Mouse (Mus musculus) embryo, embryonic 9.5 days (tissue): ENCODE measurements at regions not wholly inside any gene's neighbourhood (a gene's known extent, or its start where the extent isn't known, plus 50 kb on each side); places are given as distances from the start of the nearest gene placed in this dataset.
"Not testable (repeated sequence)": the region's sequence is repeated elsewhere in the genome, so short reads cannot be mapped to it uniquely, and the experiment has no call there.

Experiments
- DNase-seq: peaks from one replicate; pipeline ENCODE4 v3.0.0-alpha.2; 2017; ENCODE audit errors: extremely low spot score

DNA sequence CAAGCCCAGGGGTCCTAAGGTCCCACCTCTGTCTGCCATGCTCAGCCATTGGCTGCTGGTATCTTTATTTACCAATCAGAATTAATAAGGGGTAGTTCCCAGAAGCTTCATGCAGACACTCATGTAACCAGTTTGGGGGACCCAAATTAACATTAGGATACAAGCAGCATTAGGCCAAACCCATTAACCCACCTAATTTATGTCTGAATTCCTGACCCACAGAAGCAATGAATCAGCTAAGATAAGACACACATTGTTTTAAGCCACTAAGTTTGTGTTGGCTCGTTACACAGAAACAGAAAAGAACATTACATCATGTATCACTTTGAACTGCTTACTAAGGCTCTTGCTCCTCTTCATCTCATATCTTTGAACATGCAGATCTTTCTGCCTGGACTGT, 461.0 kb downstream of the Lmo7 start:
- no peak for DNase-seq

DNA sequence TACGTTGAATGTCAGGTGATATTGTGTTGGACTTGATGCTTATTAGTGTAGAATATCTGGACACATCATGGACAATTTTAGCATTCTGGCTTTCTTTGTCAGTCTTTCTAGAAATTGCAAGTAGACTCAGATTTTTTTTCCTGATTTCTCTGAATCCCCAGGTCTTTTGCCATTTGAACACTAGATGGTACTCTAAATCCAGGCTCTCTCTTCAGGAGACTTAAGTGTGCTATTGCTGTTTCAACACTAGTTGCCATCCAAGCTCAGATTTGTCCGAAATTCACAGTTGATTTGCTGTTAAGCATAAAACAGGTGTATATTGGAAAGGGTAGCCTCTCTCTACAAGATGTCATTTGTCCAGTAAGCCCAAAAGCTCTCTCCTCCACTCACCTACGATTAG, 451.5 kb downstream of the Lmo7 start:
- no peak for DNase-seq

DNA sequence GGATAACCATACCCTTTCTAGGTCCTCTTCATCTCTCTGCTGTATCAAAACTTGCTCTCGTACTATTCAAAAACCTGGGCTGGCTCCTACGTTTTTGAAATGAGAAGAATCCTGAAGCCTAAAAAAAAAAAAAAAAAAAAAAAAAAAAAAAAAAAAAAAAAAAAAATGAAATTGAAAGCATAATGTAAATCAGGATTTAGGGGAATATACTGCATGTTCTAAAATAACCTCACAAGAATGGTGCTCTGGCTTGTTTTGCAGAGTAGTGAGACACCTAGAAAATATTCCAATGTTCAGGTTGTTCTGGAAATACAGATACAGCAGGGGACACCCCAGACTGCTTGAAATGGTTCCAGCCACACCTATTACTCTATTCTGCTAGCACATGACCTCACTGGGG, 442.0 kb downstream of the Lmo7 start:
- no peak for DNase-seq

GRCm38 (mm10) chr14:102161291-102162284, 431.8 kb downstream of the Lmo7 start:
- no peak for DNase-seq

DNA sequence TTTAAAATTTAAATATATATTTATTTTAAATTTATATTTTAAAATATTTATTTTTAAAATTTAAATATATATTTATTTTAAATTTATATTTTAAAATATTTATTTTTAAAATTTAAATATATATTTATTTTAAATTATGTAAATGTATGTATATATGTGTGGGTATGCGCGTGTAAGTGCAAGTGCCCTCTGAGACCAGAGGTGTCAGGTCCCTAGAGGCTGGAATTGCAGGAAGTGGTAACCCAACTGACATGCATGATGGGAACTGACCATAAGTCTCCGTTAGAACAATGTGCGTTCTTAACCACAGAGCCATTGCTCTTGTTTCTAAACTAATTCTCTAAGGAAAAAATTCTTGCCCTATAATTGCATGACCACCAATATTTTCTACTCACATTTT, 420.7 kb downstream of the Lmo7 start:
- DNase-seq, result not testable (repeated sequence)

GRCm38 (mm10) chr14:102142720-102143119, 413.0 kb downstream of the Lmo7 start:
- no peak for DNase-seq

DNA sequence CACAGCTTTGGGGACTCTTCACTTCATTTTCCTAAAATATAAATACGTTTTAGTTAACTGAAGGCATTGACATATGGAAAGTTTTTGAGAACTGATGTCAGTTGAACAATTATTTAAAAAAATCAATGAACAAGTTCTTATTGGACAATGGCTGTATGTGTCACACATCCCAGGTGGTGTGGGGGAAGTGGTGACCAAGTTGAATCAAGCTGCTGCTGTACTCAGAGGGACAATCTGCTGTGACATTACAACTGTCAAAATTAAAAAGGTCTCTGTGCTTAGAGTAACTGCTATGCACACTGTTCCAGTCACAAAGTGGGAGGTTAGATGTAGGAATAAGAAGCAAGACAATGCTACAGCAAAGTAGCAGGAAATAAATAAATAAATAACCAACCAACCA, 409.2 kb downstream of the Lmo7 start:
- DNase-seq, result no peak

- no peak for DNase-seq
Observed at GRCm38 (mm10) chr14:102118166-102118565, 388.4 kb downstream of the Lmo7 start.

DNA sequence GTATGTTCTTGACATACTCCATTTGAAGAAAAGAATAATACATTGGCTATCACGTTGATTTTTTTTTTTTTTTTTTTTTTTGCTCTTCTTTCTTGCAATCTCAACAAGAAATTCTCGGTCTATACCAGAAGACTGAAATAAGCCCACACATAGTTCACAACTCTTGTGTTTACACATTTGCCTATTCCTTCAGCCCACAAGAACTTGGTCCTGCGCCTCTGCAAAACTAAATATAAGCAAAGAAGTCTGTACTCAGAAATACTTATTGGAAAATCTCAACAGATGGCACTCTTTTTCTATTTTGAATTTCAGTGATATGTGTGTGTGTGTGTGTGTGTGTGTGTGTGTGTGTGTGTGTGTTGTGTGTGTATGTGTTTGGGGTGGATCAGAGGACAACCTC, 376.4 kb downstream of the Lmo7 start:
- no peak for DNase-seq

DNA sequence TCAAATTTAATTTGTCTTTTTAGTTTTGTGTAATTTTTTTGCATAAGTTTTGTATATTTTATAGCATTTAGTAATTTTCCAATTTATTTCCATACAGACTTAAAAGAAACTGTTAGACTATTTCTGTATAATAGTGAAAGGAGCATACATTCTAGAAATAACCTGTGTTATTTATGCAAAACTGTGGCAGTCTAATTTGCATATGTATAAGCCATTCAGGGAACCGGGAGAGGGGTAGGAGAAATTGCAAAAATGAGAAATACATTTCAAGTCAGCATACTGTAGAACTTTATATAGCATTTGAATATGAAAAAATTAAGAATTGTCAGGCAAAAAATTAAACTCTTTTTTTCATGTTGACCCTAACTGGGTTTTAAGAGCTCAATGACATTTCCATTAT, 364.3 kb downstream of the Lmo7 start:
- no peak for DNase-seq

DNA sequence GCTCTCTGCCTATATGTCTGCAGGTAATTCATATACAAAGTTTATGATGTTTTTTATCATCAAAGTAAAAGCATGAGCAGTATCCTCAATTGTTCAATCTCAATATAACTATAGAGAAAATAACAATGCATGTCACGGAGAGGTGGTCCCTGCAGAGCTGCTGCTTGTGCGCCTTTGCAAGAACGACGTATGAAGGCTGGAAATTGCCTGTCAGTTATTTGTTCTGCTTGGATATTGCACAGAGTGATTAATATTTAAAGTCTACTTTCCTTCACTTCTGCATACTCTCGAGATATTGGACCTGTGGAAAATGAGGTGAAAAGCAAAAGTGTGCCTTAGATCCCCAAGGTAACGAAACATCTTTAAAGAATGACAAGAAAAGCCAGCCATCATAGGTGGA, 362.8 kb downstream of the Lmo7 start:
- DNase-seq, result no peak

DNA sequence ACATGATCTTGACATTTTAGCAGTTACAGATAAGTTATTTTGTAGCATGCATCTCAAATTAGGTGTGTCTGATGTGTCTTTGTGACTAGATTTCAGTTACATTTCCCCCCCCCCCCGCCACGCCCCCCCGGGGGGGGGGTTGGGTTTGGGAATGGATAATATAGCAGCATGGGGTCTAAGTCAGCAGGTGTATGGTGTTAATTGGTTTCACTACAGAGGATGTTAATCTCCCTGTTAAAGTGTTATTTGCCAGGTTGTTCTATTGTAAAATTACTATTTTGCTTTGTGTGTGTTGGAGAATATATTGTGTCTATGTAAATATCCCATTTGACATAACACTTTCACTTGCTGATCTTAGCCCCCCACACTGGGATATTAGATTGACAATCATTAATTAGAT, 319.2 kb downstream of the Lmo7 start:
- no peak for DNase-seq

DNA sequence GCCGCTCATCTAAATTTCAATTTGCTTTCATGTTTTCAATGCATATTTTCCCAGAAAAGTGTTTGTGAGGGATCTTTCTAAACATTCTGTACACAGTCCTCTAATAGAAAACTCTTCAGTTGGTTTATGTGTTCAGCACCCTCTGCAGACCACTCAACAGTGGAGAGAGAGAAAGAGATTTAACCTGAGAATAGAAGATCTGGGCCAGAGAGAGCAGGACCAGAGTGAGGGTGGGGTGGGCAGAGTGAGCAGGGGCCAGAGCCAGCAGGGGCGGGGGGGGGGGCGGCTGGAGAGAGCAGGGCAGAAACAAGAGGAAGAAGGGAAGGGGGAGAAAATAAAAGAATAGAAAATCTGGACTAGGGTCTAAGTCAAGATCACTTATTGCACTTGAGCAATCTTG, 318.7 kb downstream of the Lmo7 start:
- DNase-seq, result no peak

- DNase-seq, result no peak
Observed at GRCm38 (mm10) chr14:102038145-102038544, 308.4 kb downstream of the Lmo7 start.

DNA sequence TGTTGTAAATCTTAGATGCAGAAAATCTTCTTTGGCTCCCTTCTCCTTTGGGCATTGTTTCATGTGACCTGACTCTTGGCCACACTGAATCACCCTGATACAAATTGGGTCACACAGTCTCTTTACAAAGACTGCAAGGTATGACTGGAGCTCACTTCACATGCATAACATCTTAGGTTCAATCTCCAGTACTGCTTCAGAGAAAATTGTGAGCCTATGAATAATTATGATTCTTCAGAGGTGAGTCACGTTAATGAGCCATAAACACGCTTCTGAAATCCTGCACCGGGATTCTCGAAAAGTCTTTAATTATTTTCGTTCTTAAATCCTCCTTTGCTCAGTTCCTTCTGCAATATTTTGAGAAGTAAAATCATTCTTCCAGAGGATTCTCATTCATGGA, 307.7 kb downstream of the Lmo7 start:
- DNase-seq, result no peak

DNA sequence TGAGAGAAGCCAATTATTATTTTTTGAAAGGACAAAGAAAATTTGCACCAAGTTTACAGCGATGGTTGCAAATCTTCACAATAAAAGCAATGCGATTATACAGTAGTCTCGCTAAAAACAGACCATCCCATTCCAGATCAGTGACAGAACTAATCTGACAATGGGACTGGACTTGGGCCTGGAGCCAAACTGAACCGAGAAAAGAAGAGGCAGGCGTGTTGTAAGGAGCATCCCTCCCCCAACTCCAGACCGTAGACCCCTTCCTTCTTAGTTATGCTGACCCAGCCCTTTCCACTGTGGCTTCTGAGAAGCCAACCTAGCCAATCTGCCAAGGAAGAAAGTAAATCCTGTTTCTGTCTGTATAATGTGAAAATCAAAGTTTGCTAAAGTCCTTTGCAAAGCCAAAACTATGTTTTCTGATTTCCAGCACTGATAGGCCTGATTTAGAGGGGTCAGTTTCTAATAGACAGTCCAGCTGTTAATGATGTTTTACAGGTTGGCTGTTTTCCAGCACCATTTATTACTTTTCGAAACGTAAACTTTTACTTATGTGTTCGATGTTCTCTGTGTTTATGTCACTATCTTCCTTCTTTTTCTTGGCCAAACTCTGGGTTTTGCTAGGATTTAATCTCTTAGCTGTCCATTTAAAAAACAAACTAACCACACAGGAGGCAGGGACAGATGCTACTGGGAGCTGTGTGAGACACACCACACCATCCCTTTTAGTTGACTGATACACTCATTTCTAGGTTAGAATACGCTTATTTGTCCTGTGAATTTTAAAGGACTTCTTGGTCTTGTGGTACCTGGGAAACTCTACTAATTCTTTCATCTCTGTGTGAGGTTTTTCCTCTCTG, 301.5 kb downstream of the Lmo7 start:
- DNase-seq, result no peak

GRCm38 (mm10) chr14:102024646-102025045, 294.9 kb downstream of the Lmo7 start:
- DNase-seq, result no peak

DNA sequence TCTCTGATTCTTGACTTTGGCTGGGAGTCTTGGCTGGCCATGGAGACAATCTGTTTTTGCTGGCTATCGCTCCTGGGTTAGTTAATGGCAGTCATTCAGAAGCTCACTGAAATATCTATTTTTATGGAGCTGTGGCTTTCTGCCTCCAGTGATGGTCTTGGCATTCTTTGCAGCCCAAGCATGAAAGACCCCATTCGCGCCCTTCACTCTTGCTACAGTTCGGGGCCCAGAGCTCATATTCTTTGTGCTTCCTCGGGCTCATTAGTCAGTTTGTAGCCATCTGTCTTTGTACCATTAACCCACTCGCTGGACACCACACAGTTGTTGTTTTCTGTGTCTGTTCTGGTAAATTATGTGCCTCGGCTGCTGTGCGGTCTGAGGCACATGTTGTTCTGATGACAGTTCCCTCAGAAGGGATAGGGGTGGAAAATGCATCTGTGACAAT, 290.4 kb downstream of the Lmo7 start:
- no peak for DNase-seq

DNA sequence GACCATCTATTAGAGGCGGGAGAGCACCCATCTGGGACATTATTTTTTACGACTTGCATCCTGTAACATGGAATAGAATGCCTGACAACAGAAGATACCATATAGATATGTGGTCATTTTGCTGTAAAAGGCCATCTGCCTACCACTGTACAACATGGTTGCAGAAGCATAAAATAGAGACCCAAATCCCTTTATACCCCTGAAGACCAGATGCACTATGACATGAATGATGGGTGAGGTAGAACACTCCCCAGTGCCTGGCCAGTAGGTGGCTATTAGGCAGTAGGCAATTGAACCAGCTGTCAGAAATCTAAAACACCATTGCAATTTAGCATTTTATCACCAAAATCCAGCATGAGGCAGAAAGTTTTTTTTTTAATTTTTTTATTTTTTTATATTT, 289.6 kb downstream of the Lmo7 start:
- DNase-seq, result no peak

GRCm38 (mm10) chr14:102016572-102016971, 286.8 kb downstream of the Lmo7 start:
- DNase-seq, result no peak

- no peak for DNase-seq
Observed at GRCm38 (mm10) chr14:102014976-102015603, 285.3 kb downstream of the Lmo7 start.

GRCm38 (mm10) chr14:102013238-102013637, 283.5 kb downstream of the Lmo7 start:
- no peak for DNase-seq
